Mouse (Mus musculus) neural tube, embryonic 15.5 days (tissue): ENCODE measurements around the gene Asxl2. TPM values are rescaled to one million over a fixed set of nuclear protein-coding genes. Genes with fewer than 3 reads are reported as not detected.
A peak's percentile ranks its signal among the peaks of the same experiment; 100 is the strongest.

Experiments
- ATAC-seq: fragments of 200-750 bp; cut with Nextera tagmentation; 2 replicates; pipeline ENCODE4 v1.8.0; 2017; ENCODE audit warnings: mild to moderate bottlenecking, moderate TSS enrichment, moderate library complexity; ENCODE audit not compliant: low FRiP score
- H3K27ac ChIP-seq: fragments of 300-500 bp; sonication (generic); replicated peaks from 2 replicates; pipeline ENCODE4 v1.5.1; 2015; ENCODE audit warnings: mild to moderate bottlenecking, inconsistent platforms
- H3K27me3 ChIP-seq: fragments of 300-500 bp; sonication (generic); replicated peaks from 2 replicates; pipeline ENCODE4 v1.6.1; 2015; ENCODE audit warnings: inconsistent platforms
- H3K36me3 ChIP-seq: fragments of 300-500 bp; sonication (generic); 2 replicates; pipeline ENCODE4 v1.6.1; 2015; ENCODE audit warnings: inconsistent platforms
- H3K4me1 ChIP-seq: fragments of 300-500 bp; sonication (generic); 2 replicates; pipeline ENCODE4 v1.6.1; 2015; ENCODE audit warnings: inconsistent platforms
- H3K4me2 ChIP-seq: fragments of 300-500 bp; sonication (generic); 2 replicates; pipeline ENCODE4 v1.6.1; 2015; ENCODE audit warnings: inconsistent platforms, mild to moderate bottlenecking, moderate library complexity
- H3K4me3 ChIP-seq: fragments of 300-500 bp; sonication (generic); replicated peaks from 2 replicates; pipeline ENCODE4 v1.5.1; 2015; ENCODE audit warnings: mild to moderate bottlenecking, inconsistent platforms
- H3K9ac ChIP-seq: fragments of 300-500 bp; sonication (generic); replicated peaks from 2 replicates; pipeline ENCODE4 v1.6.1; 2015; ENCODE audit warnings: mild to moderate bottlenecking, inconsistent platforms
- H3K9me3 ChIP-seq: fragments of 300-500 bp; sonication (generic); replicated peaks from 2 replicates; pipeline ENCODE4 v1.6.1; 2016; ENCODE audit warnings: inconsistent platforms
- WGBS: fragments of 180-500 bp; shearing (Covaris S2); methylation state at CpG from one replicate; pipeline ENCODE4 v1.1.7; 2015; ENCODE audit warnings: mixed read lengths; 5-methylcytosine and 5-hydroxymethylcytosine counted together
- polyA plus RNA-seq: library from polyadenylated mRNA; unstranded; fragments of >200 nt; fragmentation: Nextera tagmentation; extraction: Ambion mirVana; gene quantifications from 2 replicates; pipeline ENCODE4 v1.2.1, GENCODE M21; 2015

Gene Asxl2
- 10.4 and 13.6 TPM in 2 replicates for polyA plus RNA-seq

- Histone ChIP-seq H3K27me3 (no peaks in the 10 kb centered on the region), H3K9me3 (no peaks in the 10 kb centered on the region), H3K36me3 (no peaks in the 10 kb centered on the region), H3K4me1 (peaks cover 29% of the 10 kb centered on the region), H3K9ac (peak within 1 kb of the TSS; percentile 83), H3K4me2 (peak within 1 kb of the TSS; percentile 65), H3K4me3 (peak within 1 kb of the TSS; percentile 84), H3K27ac (peak within 1 kb of the TSS; percentile 93)
- WGBS: 0% methylated on average over 52 of the region's 53 CpGs
- ATAC-seq: peak; percentile 94
Observed at GRCm38 (mm10) chr12:3426530-3427034, at the start of gene Asxl2. TSS of gene Asxl2 (plus strand) at chr12:3426857.

- Histone ChIP-seq H3K4me2 (no peak overlapping the region), H3K4me3 (no peak overlapping the region), H3K9ac (no peak overlapping the region), H3K27me3 (no peaks in the 10 kb centered on the region), H3K4me1 (peaks cover 37% of the 10 kb centered on the region), H3K9me3 (no peaks in the 10 kb centered on the region), H3K36me3 (peaks cover 38% of the 10 kb centered on the region), H3K27ac (no peak overlapping the region)
- 16% methylated on average over 3 of the region's 3 CpGs for WGBS
- ATAC-seq: no peak
Observed at GRCm38 (mm10) chr12:3377190-3377589, 49.5 kb upstream of the Asxl2 start.

- Histone ChIP-seq H3K9ac (no peak overlapping the region), H3K4me1 (peaks cover 31% of the 10 kb centered on the region), H3K4me2 (no peak overlapping the region), H3K27me3 (no peaks in the 10 kb centered on the region), H3K9me3 (no peaks in the 10 kb centered on the region), H3K27ac (no peak overlapping the region), H3K4me3 (no peak overlapping the region), H3K36me3 (peaks cover 44% of the 10 kb centered on the region)
- WGBS: 85% methylated on average over 5 of the region's 5 CpGs
- no peak for ATAC-seq
Observed at GRCm38 (mm10) chr12:3377755-3378154, 48.9 kb upstream of the Asxl2 start.

GRCm38 (mm10) chr12:3384860-3385259 is 41.8 kb upstream of the Asxl2 start:
- no peak overlapping the region for H3K9ac ChIP-seq
- WGBS: 86% methylated on average over 1 of the region's 1 CpGs
- no peak overlapping the region for H3K4me3 ChIP-seq
- peaks cover 15% of the 10 kb centered on the region for H3K4me1 ChIP-seq
- no peaks in the 10 kb centered on the region for H3K27me3 ChIP-seq
- H3K36me3 ChIP-seq: peaks cover 71% of the 10 kb centered on the region
- H3K27ac ChIP-seq: no peak overlapping the region
- H3K9me3 ChIP-seq: no peaks in the 10 kb centered on the region
- no peak for ATAC-seq
- H3K4me2 ChIP-seq: no peak overlapping the region

- Histone ChIP-seq H3K4me1 (peaks cover 15% of the 10 kb centered on the region), H3K36me3 (peaks cover 70% of the 10 kb centered on the region), H3K4me3 (no peak overlapping the region), H3K27ac (peak overlapping the region; percentile 45; the same call in 1 of the 2 replicates), H3K9ac (no peak overlapping the region), H3K9me3 (no peaks in the 10 kb centered on the region), H3K4me2 (no peak overlapping the region), H3K27me3 (no peaks in the 10 kb centered on the region)
- WGBS: 78% methylated on average over 6 of the region's 6 CpGs
- ATAC-seq: no peak
Observed at GRCm38 (mm10) chr12:3385271-3385670, 41.4 kb upstream of the Asxl2 start.

GRCm38 (mm10) chr12:3385940-3386339 is 40.7 kb upstream of the Asxl2 start:
- peaks cover 17% of the 10 kb centered on the region for H3K4me1 ChIP-seq
- no peaks in the 10 kb centered on the region for H3K27me3 ChIP-seq
- WGBS: 42% methylated on average over 10 of the region's 10 CpGs
- no peak overlapping the region for H3K4me3 ChIP-seq
- no peak overlapping the region for H3K4me2 ChIP-seq
- no peak; the same call in 1 of the 2 replicates for ATAC-seq
- peak overlapping the region; percentile 49 for H3K27ac ChIP-seq
- no peak overlapping the region for H3K9ac ChIP-seq
- H3K9me3 ChIP-seq: no peaks in the 10 kb centered on the region
- H3K36me3 ChIP-seq: peaks cover 76% of the 10 kb centered on the region

GRCm38 (mm10) chr12:3387891-3388290 is 38.8 kb upstream of the Asxl2 start:
- Histone ChIP-seq H3K27me3 (no peaks in the 10 kb centered on the region), H3K4me3 (no peak overlapping the region), H3K9me3 (no peaks in the 10 kb centered on the region), H3K4me1 (peaks cover 17% of the 10 kb centered on the region), H3K4me2 (no peak overlapping the region), H3K9ac (no peak overlapping the region), H3K27ac (no peak overlapping the region), H3K36me3 (peaks cover 66% of the 10 kb centered on the region)
- WGBS: 93% methylated on average over 16 of the region's 16 CpGs
- ATAC-seq: no peak

- Histone ChIP-seq H3K9ac (no peak overlapping the region), H3K4me2 (no peak overlapping the region), H3K9me3 (no peaks in the 10 kb centered on the region), H3K4me3 (no peak overlapping the region), H3K27me3 (no peaks in the 10 kb centered on the region), H3K36me3 (peaks cover 70% of the 10 kb centered on the region), H3K27ac (no peak overlapping the region), H3K4me1 (peaks cover 17% of the 10 kb centered on the region)
- ATAC-seq: no peak
- WGBS: 91% methylated on average over 12 of the region's 12 CpGs
Observed at GRCm38 (mm10) chr12:3389394-3389793, 37.3 kb upstream of the Asxl2 start.

GRCm38 (mm10) chr12:3390071-3390470 is 36.6 kb upstream of the Asxl2 start:
- Histone ChIP-seq H3K9me3 (no peaks in the 10 kb centered on the region), H3K36me3 (peaks cover 72% of the 10 kb centered on the region), H3K27me3 (no peaks in the 10 kb centered on the region), H3K4me3 (no peak overlapping the region), H3K4me1 (peaks cover 15% of the 10 kb centered on the region), H3K27ac (no peak overlapping the region), H3K4me2 (no peak overlapping the region), H3K9ac (no peak overlapping the region)
- WGBS: 88% methylated on average over 2 of the region's 2 CpGs
- no peak for ATAC-seq

- Histone ChIP-seq H3K4me3 (no peak overlapping the region), H3K36me3 (peaks cover 69% of the 10 kb centered on the region), H3K9me3 (no peaks in the 10 kb centered on the region), H3K27ac (no peak overlapping the region), H3K4me2 (no peak overlapping the region), H3K4me1 (peaks cover 8% of the 10 kb centered on the region), H3K9ac (no peak overlapping the region), H3K27me3 (no peaks in the 10 kb centered on the region)
- WGBS: 34% methylated on average over 12 of the region's 12 CpGs
- peak; percentile 76 for ATAC-seq
Observed at GRCm38 (mm10) chr12:3390577-3391262, 35.9 kb upstream of the Asxl2 start.

- no peak for ATAC-seq
Observed at GRCm38 (mm10) chr12:3391276-3391675, 35.4 kb upstream of the Asxl2 start.

GRCm38 (mm10) chr12:3393140-3393539 is 33.5 kb upstream of the Asxl2 start:
- Histone ChIP-seq H3K36me3 (peaks cover 57% of the 10 kb centered on the region), H3K4me2 (no peak overlapping the region), H3K4me1 (0 out of 2 replicates have a peak, but pooled peaks cover 2% of the 10 kb centered on the region), H3K9ac (no peak overlapping the region), H3K9me3 (no peaks in the 10 kb centered on the region), H3K27ac (no peak overlapping the region), H3K4me3 (no peak overlapping the region), H3K27me3 (no peaks in the 10 kb centered on the region)
- WGBS: 65% methylated on average over 4 of the region's 4 CpGs
- no peak for ATAC-seq

More at GRCm38 (mm10) chr12:3391276-3391675, 35.4 kb upstream of the Asxl2 start:
- Histone ChIP-seq H3K4me3 (no peak overlapping the region), H3K27me3 (no peaks in the 10 kb centered on the region), H3K9me3 (no peaks in the 10 kb centered on the region), H3K27ac (no peak overlapping the region), H3K4me1 (peaks cover 3% of the 10 kb centered on the region; the same call in 1 of the 2 replicates), H3K36me3 (peaks cover 67% of the 10 kb centered on the region), H3K4me2 (no peak overlapping the region), H3K9ac (no peak overlapping the region)
- 82% methylated on average over 1 of the region's 1 CpGs for WGBS
